Mouse (Mus musculus) embryonic facial prominence, embryonic 13.5 days (tissue): ENCODE measurements around the gene Ccdc13. TPM values are rescaled to one million over a fixed set of nuclear protein-coding genes. Genes with fewer than 3 reads are reported as not detected.

ENCODE experiments used
- ATAC-seq: fragments of 200-750 bp; cut with Nextera tagmentation; 2 replicates; pipeline ENCODE4 v1.8.0; 2017; ENCODE audit warnings: low read depth; ENCODE audit not compliant: insufficient number of reproducible peaks, insufficient read depth, low FRiP score, low TSS enrichment
- H3K27ac ChIP-seq: fragments of 300-500 bp; sonication (generic); 2 replicates; pipeline ENCODE4 v1.5.1; 2015; ENCODE audit warnings: moderate library complexity, mild to moderate bottlenecking, inconsistent platforms
- H3K27me3 ChIP-seq: fragments of 300-500 bp; sonication (generic); 2 replicates; pipeline ENCODE4 v1.6.1; 2015; ENCODE audit warnings: mild to moderate bottlenecking, inconsistent platforms
- H3K36me3 ChIP-seq: fragments of 300-500 bp; sonication (generic); 2 replicates; pipeline ENCODE4 v1.6.1; 2015; ENCODE audit warnings: mild to moderate bottlenecking, inconsistent platforms
- H3K4me1 ChIP-seq: fragments of 300-500 bp; sonication (generic); 2 replicates; pipeline ENCODE4 v1.6.1; 2015; ENCODE audit warnings: inconsistent platforms
- H3K4me2 ChIP-seq: fragments of 300-500 bp; sonication (generic); 2 replicates; pipeline ENCODE4 v1.6.1; 2015; ENCODE audit warnings: moderate library complexity, mild to moderate bottlenecking, inconsistent platforms
- H3K4me3 ChIP-seq: fragments of 300-500 bp; sonication (generic); 2 replicates; pipeline ENCODE4 v1.5.1; 2015; ENCODE audit warnings: mild to moderate bottlenecking, inconsistent platforms
- H3K9ac ChIP-seq: fragments of 300-500 bp; sonication (generic); 2 replicates; pipeline ENCODE4 v1.6.1; 2015; ENCODE audit warnings: mild to moderate bottlenecking, inconsistent platforms
- H3K9me3 ChIP-seq: fragments of 300-500 bp; sonication (generic); 2 replicates; pipeline ENCODE4 v1.6.1; 2016; ENCODE audit warnings: inconsistent platforms
- WGBS: fragments of 180-500 bp; shearing (Covaris S2); methylation state at CpG from one replicate; pipeline ENCODE4 v1.1.7; 2015; ENCODE audit warnings: mixed read lengths; 5-methylcytosine and 5-hydroxymethylcytosine counted together
- polyA plus RNA-seq: library from polyadenylated mRNA; unstranded; fragments of >200 nt; fragmentation: Nextera tagmentation; extraction: Ambion mirVana; gene quantifications from 2 replicates; pipeline ENCODE4 v1.2.1, GENCODE M21; 2015

Ccdc13 gene
- polyA plus RNA-seq, 1 experiment from 2014 or later = 1.0 TPM

DNA sequence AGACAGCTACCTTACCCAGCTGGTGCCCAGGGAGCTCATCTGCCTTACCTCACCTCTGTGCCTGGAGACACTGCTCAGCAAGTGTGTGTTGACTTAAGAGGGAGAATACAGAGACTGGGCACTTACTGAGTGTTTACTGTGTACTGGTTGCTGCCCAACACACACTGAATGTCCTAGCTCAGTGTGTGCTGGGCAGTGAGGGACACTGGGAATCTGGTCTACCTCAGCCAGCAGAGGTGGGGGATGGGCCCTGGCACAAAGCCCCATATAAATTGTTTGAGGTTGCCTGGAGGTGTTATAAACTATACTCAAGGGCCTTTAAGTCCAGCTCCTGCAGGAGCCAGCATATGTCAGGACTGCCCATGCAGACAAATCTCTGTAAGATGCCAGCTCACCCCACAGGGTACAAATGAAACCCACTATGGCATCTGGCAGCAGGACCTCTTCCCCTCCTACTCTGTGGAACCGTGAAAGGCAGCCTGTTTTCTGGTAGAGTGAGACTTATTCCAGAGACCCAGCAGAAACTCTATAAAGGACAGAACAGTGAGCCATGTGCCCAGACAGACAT is 44.2 kb downstream of the Ccdc13 start:
- no peaks in the 10 kb centered on the region for H3K36me3 ChIP-seq
- peaks cover 6% of the 10 kb centered on the region; the same call in 1 of the 2 replicates for H3K4me1 ChIP-seq
- H3K4me2 ChIP-seq = no peak overlapping the region
- ATAC-seq = no peak
- peaks cover 10% of the 10 kb centered on the region; the same call in 1 of the 2 replicates for H3K27me3 ChIP-seq
- no peak overlapping the region for H3K27ac ChIP-seq
- 50% methylated on average over 1 of the region's 1 CpGs for WGBS
- H3K4me3 ChIP-seq = no peak overlapping the region
- no peak overlapping the region for H3K9ac ChIP-seq
- no peaks in the 10 kb centered on the region for H3K9me3 ChIP-seq

DNA sequence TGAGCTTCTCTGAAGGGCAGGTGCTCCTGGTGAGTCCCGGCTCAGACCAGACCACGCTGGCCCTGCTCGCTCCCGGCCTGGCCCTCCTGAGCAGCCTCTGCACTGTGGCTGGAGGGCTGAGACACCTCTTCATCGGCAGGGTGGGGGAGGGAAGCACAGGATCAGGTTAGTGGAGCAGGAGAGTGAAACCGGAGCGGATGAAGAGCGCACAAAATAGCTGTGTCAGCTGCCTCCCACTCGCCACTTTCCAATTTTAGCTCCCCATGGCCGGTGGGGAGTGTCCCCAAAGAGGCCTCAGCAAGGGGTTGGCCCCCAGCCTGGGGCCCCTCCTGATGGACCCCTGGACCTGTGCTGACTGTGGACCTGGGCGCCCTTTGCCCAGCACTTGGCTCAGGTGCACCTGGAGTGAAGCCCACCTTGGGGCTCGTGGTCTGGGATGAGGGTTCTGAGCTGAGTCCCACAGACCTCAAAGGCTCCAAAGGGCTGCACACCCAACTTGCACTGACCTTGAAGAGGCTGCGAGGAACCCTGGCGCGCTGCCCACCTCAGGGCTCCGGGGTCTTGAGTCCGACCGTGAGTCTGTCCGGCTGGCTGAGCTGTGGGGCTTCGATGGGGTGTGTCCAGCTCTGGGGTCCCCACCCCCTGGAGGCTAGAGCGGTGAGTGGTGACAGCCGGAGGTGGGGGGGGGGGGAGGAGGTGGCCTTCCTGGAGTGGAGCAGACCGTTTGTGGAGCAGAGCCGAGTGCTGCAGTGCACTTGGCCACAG is 47.3 kb downstream of the Ccdc13 start, which contains the start of gene Hhatl:
Hhatl (minus strand) TSS at position 751 of the 765 bp plus-strand sequence.
- WGBS = 43% methylated on average over 24 of the region's 24 CpGs

DNA sequence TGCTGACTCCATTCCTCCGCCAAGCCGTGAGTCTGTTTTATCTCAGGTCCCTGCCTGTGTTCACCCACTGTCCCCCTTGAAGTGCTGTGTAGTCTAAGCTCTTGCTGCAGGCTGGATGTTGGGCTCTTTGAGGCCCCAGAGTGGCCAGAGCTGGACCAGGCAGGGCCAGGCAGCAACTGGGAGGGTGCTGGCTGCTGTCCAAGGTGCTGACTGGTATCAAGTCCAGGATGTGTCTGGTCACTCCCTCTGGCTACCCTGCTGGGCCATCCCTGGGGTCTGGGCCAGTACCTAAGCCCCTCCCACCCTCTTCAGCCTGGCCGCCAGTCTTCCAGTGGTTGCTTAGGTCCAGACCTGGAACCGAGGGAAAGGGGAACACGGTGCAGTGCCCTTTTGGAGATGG is 48.1 kb downstream of the Ccdc13 start:
- no peak overlapping the region for H3K4me2 ChIP-seq
- H3K36me3 ChIP-seq = no peaks in the 10 kb centered on the region
- 10% methylated on average over 5 of the region's 5 CpGs for WGBS
- no peak overlapping the region for H3K4me3 ChIP-seq
- H3K4me1 ChIP-seq = no peaks in the 10 kb centered on the region
- no peak overlapping the region for H3K9ac ChIP-seq
- H3K27ac ChIP-seq = no peak overlapping the region
- no peaks in the 10 kb centered on the region for H3K9me3 ChIP-seq
- no peaks in the 10 kb centered on the region for H3K27me3 ChIP-seq
- ATAC-seq = no peak

More for the DNA sequence above, 47.3 kb downstream of the Ccdc13 start, which contains the start of gene Hhatl:
- Histone ChIP-seq H3K36me3 (no peaks in the 10 kb centered on the region), H3K27me3 (no peaks in the 10 kb centered on the region), H3K4me3 (no peak within 1 kb of the TSS), H3K4me1 (no peaks in the 10 kb centered on the region), H3K9me3 (no peaks in the 10 kb centered on the region), H3K9ac (no peak within 1 kb of the TSS), H3K4me2 (no peak within 1 kb of the TSS), H3K27ac (no peak within 1 kb of the TSS)
- no peak for ATAC-seq

DNA sequence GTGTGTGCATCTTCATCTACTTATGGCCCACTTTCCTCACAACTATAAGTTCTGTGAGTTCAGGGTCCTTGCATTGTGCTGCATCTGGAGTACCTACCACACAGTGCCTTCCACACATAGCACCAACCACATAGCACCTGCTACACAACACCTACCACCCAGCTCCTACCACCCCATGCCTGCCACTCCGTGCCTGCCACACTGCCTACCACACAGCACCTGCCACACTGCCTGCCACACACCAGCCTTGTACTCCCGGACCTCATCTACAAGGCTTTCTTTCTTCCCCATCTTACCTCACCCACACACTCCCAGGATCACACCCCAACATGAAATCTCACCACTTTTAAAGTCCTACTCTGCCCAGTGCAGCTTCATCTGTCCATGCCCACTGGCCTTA is 52.9 kb downstream of the Ccdc13 start:
- Histone ChIP-seq H3K27ac (no peak overlapping the region), H3K9me3 (no peaks in the 10 kb centered on the region), H3K4me2 (no peak overlapping the region), H3K4me3 (no peak overlapping the region), H3K9ac (no peak overlapping the region), H3K36me3 (no peaks in the 10 kb centered on the region), H3K4me1 (no peaks in the 10 kb centered on the region), H3K27me3 (no peaks in the 10 kb centered on the region)
- WGBS = 76% methylated on average over 2 of the region's 2 CpGs
- no peak for ATAC-seq

DNA sequence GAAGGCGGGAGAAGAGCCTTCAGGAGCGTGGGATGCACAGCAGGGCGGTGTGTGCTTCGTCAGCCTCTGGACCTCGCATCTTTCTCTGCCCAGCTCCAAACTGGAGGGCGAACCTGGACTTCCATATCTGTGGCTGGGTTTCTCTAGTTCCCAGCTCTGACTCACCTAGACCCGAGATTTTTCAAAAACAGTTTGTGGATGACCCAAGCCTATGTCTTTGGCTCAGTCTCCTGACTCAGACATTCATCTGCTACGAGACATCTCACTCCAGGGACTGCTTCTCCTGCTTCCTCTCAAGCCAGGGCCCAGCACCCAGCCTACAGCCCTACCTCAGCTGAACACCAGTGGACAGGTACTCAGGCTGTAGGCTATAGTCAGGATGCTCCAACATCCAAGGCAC is 54.0 kb downstream of the Ccdc13 start:
- H3K36me3 ChIP-seq = no peaks in the 10 kb centered on the region
- 84% methylated on average over 8 of the region's 8 CpGs for WGBS
- H3K4me2 ChIP-seq = no peak overlapping the region
- no peaks in the 10 kb centered on the region for H3K4me1 ChIP-seq
- H3K9me3 ChIP-seq = no peaks in the 10 kb centered on the region
- no peak overlapping the region for H3K9ac ChIP-seq
- H3K4me3 ChIP-seq = no peak overlapping the region
- no peak overlapping the region for H3K27ac ChIP-seq
- peaks cover under 1% of the 10 kb centered on the region; the same call in 1 of the 2 replicates for H3K27me3 ChIP-seq
- no peak for ATAC-seq

DNA sequence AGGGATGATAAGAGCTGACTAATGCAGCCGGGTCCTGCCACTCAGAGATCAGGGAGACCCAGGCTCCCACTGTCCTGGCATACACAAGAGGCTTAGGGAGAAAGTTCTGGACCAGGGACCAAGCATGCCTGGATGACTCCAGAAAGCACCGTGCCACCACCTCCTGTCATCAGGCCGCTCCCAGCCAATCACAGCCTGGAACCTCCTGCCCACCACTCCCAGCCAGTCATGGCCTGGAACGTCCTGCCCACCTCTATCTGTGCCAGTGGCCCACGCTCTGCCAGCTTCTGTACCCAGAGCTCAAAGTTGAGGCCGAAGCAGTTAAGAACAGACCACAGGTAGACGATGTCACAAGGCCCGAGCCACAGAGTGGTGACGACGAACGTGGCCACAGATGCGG is 54.5 kb downstream of the Ccdc13 start:
- WGBS = 85% methylated on average over 12 of the region's 12 CpGs
- Histone ChIP-seq H3K27me3 (peaks cover 5% of the 10 kb centered on the region), H3K4me2 (no peak overlapping the region), H3K9me3 (no peaks in the 10 kb centered on the region), H3K36me3 (no peaks in the 10 kb centered on the region), H3K4me1 (no peaks in the 10 kb centered on the region), H3K27ac (no peak overlapping the region), H3K4me3 (no peak overlapping the region), H3K9ac (no peak overlapping the region)
- ATAC-seq = no peak

DNA sequence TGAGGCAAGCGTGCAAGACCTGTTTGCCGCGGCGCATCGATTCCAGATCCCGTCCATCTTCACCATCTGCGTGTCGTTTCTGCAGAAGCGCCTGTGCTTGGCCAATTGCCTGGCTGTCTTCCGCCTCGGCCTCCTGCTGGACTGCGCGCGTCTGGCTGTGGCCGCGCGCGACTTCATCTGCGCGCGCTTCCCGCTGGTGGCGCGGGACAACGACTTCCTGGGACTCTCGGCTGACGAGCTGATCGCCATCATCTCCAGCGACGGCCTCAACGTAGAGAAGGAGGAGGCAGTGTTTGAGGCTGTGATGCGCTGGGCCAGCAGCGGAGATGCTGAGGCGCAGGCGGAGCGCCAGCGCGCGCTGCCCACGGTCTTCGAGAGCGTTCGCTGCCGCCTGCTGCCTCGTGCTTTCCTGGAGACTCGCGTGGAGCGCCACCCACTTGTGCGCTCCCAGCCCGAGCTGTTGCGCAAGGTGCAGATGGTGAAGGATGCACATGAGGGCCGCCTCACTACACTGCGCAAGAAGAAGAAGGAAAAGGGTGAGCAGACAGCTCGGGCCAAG is 61.1 kb downstream of the Ccdc13 start:
- Histone ChIP-seq H3K4me2 (peak overlapping the region; percentile 73), H3K4me1 (peaks cover 11% of the 10 kb centered on the region), H3K36me3 (no peaks in the 10 kb centered on the region), H3K4me3 (peak overlapping the region; percentile 39), H3K27ac (no peak overlapping the region), H3K9ac (peak overlapping the region; percentile 51), H3K9me3 (no peaks in the 10 kb centered on the region), H3K27me3 (peaks cover 49% of the 10 kb centered on the region)
- ATAC-seq = no peak
- WGBS = 12% methylated on average over 54 of the region's 54 CpGs

DNA sequence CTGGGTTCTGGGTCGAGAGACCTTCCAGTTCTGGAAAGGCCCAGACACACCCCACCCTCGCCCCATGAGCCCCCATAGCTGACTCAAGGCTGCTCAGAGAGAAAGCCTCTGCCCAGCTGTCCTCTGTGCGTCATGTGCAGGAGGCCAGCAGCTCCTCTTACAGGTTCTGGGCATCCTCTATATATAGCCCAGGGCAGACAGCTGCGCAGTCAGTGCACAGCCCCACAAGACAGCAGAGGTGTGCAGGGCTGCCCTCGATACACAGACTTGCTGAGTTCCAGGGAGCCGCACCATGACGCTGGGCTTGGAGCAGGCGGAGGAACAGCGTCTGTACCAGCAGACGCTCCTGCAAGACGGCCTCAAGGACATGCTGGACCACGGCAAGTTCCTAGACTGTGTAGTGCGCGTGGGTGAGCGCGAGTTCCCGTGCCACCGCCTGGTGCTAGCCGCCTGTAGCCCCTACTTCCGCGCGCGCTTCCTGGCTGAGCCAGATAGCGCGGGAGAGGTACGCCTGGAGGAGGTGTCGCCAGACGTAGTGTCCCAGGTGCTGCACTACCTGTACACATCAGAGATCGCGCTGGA is 61.7 kb downstream of the Ccdc13 start, which contains the start of gene Klhl40:
Klhl40 (plus strand) TSS at position 124 of the 582 bp plus-strand sequence.
- Histone ChIP-seq H3K27ac (no peak within 1 kb of the TSS), H3K4me2 (peak within 1 kb of the TSS; percentile 73), H3K27me3 (peaks cover 49% of the 10 kb centered on the region), H3K36me3 (no peaks in the 10 kb centered on the region), H3K4me3 (peak within 1 kb of the TSS; percentile 39), H3K4me1 (peaks cover 11% of the 10 kb centered on the region), H3K9me3 (no peaks in the 10 kb centered on the region), H3K9ac (peak within 1 kb of the TSS; percentile 51)
- 17% methylated on average over 30 of the region's 30 CpGs for WGBS
- no peak for ATAC-seq

DNA sequence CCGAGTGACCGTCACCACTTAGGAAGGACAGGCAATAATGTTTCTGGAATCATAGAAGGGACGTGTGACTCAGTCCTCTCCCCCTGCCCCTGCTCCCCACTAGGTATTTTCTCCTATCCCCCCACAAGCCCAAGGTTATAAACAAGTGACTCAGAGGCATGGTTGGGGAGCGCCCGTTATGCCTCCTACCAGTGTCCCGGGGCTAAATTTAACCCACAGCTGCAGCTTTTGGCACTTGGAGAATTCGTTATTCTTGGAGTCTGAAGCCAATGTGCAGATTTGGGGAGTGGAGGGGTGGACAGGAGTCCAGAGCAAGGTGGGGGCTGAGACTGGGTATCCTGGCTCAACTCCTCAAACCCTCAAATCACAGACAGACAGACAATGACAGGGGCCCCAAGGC is 62.8 kb downstream of the Ccdc13 start:
- H3K4me3 ChIP-seq = no peak overlapping the region
- H3K27me3 ChIP-seq = peaks cover 49% of the 10 kb centered on the region
- no peak overlapping the region for H3K27ac ChIP-seq
- H3K9ac ChIP-seq = no peak overlapping the region
- no peaks in the 10 kb centered on the region for H3K36me3 ChIP-seq
- WGBS = 76% methylated on average over 7 of the region's 7 CpGs
- ATAC-seq = no peak
- no peak overlapping the region for H3K4me2 ChIP-seq
- H3K4me1 ChIP-seq = peaks cover 11% of the 10 kb centered on the region
- no peaks in the 10 kb centered on the region for H3K9me3 ChIP-seq

DNA sequence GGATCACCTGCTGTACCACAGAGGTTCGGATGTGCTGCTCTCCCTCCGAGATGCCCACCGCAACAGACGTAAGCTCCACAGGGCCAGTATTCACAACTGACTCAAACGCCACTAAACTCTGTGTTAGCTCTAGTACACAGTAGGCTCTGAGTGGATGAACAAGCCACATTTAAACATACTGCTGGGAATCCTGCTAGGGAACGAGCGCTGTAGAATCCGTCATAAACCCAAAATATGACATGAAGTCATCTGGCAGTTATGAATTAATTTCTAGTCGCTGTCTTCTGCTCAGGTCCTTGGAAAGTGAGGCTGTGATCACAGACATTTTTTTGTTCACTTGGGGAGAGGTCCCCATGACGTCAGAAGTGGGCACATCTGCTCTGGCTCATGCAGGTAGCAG is 63.3 kb downstream of the Ccdc13 start:
- Histone ChIP-seq H3K4me3 (no peak overlapping the region), H3K27ac (no peak overlapping the region), H3K36me3 (no peaks in the 10 kb centered on the region), H3K27me3 (peaks cover 49% of the 10 kb centered on the region), H3K4me2 (no peak overlapping the region), H3K4me1 (peaks cover 11% of the 10 kb centered on the region), H3K9me3 (no peaks in the 10 kb centered on the region), H3K9ac (no peak overlapping the region)
- 83% methylated on average over 10 of the region's 10 CpGs for WGBS
- no peak for ATAC-seq

DNA sequence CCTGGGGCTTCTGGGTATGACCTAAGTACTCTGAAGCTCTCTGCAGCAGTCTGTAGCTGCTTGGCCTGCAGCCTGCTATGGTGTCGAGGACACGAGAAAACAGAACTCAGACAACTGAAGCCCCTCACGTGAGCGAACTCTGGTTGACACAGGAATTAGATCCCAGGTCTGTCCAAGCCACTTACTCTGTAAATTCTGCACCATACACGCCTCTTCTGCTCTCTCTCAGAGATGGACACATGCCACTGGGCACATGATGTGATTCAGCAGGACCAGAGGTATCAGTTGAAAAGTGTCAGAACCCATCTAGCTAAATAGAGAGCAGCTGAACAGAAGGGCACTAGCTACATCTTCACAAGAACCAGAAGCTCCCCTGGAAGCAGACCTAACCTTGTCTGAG is 66.8 kb downstream of the Ccdc13 start:
- ATAC-seq = no peak
- 76% methylated on average over 5 of the region's 5 CpGs for WGBS
- H3K4me1 ChIP-seq = peaks cover 9% of the 10 kb centered on the region

More for the DNA sequence above, 66.8 kb downstream of the Ccdc13 start:
- H3K4me3 ChIP-seq = no peak overlapping the region
- no peak overlapping the region for H3K4me2 ChIP-seq
- H3K27ac ChIP-seq = no peak overlapping the region
- H3K36me3 ChIP-seq = peaks cover 17% of the 10 kb centered on the region
- H3K27me3 ChIP-seq = peaks cover 21% of the 10 kb centered on the region
- H3K9me3 ChIP-seq = no peaks in the 10 kb centered on the region
- no peak overlapping the region for H3K9ac ChIP-seq
